Mouse (Mus musculus) right cerebral cortex, postnatal 4 days (tissue): ENCODE results near the gene Mr1.
"Not testable (repeated sequence)": the region's sequence is repeated elsewhere in the genome, so short reads cannot be mapped to it uniquely, and the experiment has no call there.

ENCODE experiments used
- DNase-seq: peaks from one replicate; pipeline ENCODE4 v3.0.0-alpha.2; 2022

Mr1 gene

DNA sequence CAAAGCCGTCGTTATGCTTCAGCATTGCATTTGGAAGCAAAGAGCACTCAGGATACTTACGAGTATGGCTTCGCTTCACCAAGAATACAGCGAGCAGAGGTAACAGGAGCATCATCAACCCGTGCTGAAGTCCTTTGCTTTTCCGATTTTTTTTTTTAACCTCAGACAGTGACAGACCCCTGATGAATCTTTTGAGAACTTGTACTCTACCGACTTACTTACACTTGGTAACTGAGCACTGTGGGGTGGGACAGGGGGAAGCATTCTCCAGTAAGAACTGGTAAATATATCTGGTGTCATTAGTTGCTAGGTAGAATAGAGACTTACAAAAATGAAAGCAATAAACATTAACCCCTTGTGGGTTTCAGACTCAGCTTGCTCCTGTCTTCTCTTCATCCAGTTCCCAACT, at the start of gene Mr1:
Gene Mr1 (minus strand): TSS at position 243 of the 409 bp plus-strand sequence.
- DNase-seq, result peak; percentile 8

DNA sequence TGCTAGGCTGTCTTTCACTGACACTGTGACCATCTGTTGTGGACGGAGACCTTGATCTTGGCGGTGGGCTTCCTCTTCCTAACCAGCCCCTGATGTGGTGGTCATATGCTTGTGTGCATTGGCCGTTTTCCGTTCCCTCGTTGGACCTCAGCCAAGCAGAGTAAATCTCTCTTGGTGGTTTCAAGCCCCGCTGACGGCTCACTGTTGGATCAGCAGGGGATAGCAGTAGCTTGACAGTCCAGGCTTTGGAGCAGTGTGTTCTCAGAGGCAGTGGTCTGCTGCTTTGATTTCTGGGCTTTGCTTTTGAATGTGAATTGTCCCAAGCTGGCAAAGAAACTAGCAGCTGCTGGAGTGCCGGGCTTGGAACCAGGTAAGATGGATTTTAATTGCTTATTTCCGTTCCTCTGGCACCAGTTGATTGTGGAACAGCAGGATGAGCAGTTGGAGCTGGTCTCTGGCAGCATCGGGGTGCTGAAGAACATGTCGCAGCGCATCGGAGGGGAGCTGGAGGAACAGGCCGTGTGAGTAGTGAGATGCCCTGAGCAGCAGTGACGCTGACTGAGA, 46.3 kb upstream of the Mr1 start:
- DNase-seq, result peak; percentile 48

DNA sequence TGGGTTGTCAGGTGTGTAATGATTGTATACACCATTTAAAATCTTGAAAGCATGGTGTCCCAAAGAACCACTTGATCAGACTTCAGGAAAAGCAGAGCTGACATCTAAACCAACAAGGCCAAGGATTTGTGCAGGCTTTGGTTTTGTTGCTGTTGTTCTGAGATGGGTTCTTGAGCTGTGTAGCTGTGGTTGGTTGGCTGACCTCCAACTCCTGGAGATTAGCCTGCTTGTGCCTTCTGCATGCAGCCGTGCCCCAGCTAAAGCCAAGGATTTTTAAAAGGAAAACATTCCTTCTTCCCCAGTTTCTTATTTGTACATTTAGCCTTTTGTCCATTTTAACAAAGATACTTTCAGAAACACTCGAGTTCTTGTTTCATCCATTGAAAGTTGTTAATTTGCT, 45.1 kb upstream of the Mr1 start:
- DNase-seq, result no peak

DNA sequence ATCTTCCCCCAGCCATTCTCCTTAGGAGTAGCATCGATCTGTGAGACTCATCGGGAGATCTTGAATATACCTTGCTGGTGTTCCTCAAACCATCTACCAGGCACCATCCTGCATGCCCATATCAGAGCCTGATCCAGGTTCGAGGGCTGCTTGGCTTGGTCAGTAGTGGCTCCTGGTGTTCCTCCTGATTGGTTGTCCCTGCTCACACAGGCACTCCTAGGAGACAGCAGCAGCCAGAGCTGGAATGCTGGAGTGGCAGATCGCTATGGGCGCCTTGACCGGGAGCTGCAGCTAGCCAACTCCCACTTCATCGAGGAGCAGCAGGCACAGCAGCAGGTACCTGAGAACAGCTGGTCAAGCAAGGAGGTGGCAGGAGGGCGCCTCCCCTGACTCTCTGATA, 44.6 kb upstream of the Mr1 start:
- no peak for DNase-seq

DNA sequence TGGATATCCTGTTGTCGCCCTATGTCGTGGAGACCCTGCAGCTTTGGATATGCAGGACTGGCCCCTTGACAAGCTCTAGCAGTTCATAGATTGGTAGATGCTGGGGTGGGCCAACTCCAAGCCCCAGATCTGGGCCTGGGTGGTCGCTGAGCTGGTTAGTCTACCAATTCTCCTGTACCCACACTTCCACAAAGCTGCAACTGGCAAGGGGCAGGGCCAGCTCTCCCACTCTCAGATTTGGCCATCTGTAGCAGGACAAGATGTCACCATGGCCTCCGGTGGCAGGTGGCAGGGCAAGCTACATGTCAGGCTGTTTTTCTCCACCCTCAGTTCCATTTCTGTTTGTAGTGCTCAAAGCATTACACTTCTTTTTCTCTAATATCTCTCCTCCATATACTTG, 42.0 kb upstream of the Mr1 start:
- DNase-seq, result no peak

DNA sequence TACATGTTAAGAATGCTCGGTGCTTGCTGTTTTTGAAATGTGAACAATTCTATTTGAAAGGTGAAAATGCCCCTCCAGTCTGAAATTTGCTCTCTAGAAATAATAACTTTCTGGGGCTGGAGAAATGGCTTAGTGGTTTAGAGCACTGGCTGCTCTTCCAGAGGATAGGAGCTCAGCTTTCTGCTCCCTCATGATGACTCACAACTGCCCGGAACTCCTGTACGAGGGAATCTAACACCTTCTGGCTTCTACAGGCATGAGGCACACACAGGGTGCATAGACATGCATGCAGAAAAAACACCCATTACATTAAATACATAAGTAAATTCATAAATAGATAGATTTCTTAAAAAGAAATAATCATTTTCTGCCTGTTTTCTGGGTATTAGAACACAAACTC, 37.6 kb upstream of the Mr1 start:
- DNase-seq, result no peak

GRCm38 (mm10) chr1:155178192-155178924, 31.7 kb upstream of the Mr1 start:
- DNase-seq, result no peak

DNA sequence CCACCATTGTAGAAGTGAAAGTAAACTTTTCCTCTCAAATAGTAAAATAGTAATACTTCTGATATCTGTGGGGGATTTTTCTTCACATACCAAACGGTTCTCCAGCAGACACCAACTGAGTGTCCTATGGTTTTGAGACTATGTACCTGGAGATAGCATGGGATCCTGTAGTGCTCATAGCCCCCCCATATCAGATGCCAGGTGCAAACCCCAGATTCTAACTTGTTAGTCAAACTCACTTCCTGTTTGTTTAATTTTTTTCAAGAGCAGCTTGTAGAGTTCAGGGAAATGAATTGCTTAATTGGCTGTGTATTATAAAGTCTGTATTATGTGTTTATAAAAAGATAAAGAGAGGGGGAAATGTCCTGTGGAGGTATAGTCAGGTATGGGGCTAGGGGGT, 27.8 kb upstream of the Mr1 start:
- no peak for DNase-seq

GRCm38 (mm10) chr1:155173644-155174016, 27.0 kb upstream of the Mr1 start:
- not testable (repeated sequence) for DNase-seq

DNA sequence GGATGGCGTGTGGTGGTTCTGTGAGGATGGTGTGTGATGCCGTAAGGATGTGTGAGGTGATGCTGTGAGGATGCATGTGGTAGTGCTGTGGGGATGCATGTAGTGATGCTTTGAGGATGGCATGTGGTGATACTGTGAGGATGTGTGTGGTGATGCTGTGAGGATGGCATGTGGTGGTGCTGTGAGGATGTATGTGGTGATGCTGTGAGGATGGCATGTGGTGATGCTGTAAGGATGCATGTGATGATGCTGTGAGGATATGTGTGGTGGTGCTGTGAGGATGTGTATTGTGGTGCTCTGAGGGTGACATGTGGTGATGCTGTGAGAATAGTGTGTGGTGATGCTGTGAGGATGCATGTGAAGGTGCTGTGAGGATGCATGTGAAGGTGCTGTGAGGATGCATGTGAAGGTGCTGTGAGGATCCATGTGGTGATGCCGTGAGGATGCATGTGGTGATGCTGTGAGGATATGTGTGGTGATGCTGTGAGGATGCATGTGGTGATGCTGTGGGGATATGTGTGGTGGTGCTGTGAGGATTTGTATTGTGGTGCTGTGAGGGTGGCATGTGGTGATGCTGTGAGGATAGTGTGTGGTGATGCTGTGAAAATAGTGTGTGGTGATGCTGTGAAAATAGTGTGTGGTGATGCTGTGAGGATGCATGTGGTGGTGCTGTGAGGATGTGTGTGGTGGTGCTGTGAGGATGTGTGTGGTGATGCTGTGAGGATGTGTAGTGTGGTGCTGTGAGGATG, 26.5 kb upstream of the Mr1 start:
- no peak for DNase-seq

- DNase-seq, result no peak
Measured at GRCm38 (mm10) chr1:155169935-155170334, 23.3 kb upstream of the Mr1 start.

- DNase-seq, result no peak
Measured at GRCm38 (mm10) chr1:155167453-155167852, 20.8 kb upstream of the Mr1 start.

DNA sequence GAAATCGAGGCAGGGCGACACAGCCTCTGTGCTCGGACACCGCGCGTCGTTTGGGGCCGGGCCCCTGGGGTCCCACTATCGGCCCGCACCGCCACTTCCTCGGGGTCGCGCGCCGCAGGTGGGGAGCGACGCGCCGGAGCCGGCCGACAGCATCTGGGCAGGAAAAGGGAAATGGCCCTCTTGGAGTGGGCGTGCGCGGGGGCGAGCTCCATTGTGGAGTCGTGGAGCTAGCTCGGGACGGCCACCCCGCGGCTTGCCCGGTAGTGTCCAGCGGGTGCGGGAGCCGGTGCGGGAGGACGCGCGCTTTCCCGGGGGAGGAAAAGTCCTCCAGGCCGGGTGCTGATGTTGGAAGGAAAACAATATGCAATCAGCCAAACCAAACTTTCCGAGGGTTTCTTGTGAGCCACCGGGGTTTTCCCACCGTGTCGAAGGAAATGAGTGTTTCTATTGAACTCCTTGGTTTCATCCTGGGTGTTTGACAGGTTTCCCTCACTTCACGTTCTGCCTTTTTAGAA, 12.4 kb upstream of the Mr1 start:
- peak; percentile 49 for DNase-seq

DNA sequence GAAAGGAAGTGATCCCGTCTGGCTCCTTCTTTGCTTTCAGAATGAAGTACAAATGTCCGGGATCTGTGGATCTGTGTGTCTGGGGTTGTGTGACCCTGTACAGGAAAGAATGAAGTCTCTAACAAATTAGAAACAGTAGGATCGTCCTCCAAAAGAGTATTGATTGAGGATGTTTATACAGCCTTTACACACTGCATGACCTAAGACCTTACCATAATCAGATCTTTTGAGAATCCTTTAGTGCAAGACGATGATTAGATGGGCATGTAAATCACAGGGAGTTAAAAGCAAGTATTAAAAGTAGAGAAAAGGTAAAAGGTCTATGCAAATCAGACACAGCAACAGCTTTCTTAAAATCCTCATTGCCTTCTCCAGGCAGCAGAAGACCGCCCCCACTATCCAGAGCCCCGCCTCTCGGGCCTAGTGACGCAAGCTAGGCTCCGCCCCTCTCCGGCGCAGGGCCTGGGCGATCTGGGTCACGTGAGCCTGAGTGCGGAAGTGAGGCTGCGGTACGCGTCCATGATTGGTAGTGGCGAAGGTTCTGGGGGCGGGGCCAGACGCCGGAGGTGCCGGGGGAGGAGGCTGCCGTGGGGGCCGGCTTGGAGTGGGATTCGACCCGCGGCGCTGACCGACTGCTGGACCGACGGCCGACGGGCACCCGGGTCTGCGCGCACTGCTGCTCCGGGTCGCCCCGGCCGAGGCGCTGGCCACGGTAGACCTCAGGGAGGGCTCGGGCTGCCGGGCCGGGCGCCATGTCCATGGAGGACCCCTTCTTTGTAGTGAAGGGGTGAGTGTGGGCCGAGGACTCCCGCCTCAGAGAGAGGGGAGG, 11.7 kb upstream of the Mr1 start, which contains the start of gene Stx6:
Gene Stx6 (plus strand): TSS at position 575 of the 829 bp plus-strand sequence.
- peak; percentile 97 for DNase-seq

GRCm38 (mm10) chr1:155153906-155154305, 7.3 kb upstream of the Mr1 start:
- no peak for DNase-seq

GRCm38 (mm10) chr1:155150821-155151220, 4.2 kb upstream of the Mr1 start:
- no peak for DNase-seq

GRCm38 (mm10) chr1:155149403-155149802, 2.8 kb upstream of the Mr1 start:
- DNase-seq, result no peak

- DNase-seq, result no peak
Measured at GRCm38 (mm10) chr1:155147228-155147627, 614 bp upstream of the Mr1 start.

GRCm38 (mm10) chr1:155145620-155146019, 994 bp downstream of the Mr1 start:
- no peak for DNase-seq

DNA sequence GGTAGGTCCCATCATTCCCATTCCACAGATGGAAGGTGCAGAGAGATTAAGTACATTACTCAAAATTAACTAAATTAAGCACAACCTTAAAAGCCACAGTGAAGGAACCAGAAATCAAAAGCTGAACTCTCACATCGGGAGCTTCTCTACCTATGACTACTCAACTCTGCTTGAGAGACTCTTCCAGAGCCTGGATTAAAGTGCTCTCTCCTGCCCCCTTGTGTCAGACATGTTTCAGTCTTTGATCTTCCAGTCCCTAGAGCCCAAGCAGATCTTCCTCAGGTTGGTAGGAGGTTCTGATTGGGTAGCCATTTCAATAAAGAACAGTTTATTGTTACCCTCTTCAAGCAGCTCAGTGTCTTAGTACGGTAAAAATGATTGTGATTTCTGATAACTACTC, 6.5 kb downstream of the Mr1 start:
- DNase-seq, result peak; percentile 16

GRCm38 (mm10) chr1:155138795-155139194, 7.8 kb downstream of the Mr1 start:
- no peak for DNase-seq

- no peak for DNase-seq
Measured at GRCm38 (mm10) chr1:155134866-155135265, 11.7 kb downstream of the Mr1 start.

DNA sequence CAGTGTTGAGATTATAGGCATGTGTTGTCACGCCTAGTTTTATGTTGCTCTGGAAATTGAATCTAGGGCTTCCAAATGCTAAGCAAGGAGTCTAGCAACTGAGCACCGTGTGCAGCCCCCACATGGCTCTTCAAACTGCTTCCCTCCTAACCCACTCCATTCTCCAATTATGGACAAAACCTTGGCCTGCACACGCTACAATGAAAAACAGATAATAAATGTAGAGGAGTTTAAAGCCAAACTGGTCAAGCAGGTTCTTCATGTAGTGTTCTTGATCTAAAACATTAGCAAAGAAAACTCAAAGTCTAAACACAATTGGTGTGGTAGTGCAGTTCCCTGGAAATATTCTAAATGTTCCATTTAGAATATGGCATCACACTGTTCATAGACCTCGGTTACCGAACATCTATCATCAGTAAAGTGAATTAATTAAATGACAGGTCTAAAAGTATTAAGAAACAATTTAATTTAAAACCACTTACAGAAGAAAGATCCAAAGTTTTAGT, 19.1 kb downstream of the Mr1 start:
- no peak for DNase-seq
